Mouse (Mus musculus) inflammation-experienced regulatory T-cells, adult 6 months (primary cell): Measurements from ENCODE around the gene Ucp2. TPM values are rescaled to one million over a fixed set of nuclear protein-coding genes. Genes with fewer than 3 reads are reported as not detected.
A peak's percentile ranks its signal among the peaks of the same experiment; 100 is the strongest.

Experiments
- ATAC-seq: one replicate; pipeline ENCODE4 v1.8.0; 2017
- polyA plus RNA-seq, 3 experiments: library from polyadenylated mRNA; unstranded; fragments of 100-300 nt; shearing (Covaris generic); gene quantifications; one replicate each; pipeline ENCODE4 v1.2.1; 2017

The Ucp2 gene
- polyA plus RNA-seq, 3 experiments from 2014 or later, result 1,111 to 1,581 (median 1,117) TPM

DNA sequence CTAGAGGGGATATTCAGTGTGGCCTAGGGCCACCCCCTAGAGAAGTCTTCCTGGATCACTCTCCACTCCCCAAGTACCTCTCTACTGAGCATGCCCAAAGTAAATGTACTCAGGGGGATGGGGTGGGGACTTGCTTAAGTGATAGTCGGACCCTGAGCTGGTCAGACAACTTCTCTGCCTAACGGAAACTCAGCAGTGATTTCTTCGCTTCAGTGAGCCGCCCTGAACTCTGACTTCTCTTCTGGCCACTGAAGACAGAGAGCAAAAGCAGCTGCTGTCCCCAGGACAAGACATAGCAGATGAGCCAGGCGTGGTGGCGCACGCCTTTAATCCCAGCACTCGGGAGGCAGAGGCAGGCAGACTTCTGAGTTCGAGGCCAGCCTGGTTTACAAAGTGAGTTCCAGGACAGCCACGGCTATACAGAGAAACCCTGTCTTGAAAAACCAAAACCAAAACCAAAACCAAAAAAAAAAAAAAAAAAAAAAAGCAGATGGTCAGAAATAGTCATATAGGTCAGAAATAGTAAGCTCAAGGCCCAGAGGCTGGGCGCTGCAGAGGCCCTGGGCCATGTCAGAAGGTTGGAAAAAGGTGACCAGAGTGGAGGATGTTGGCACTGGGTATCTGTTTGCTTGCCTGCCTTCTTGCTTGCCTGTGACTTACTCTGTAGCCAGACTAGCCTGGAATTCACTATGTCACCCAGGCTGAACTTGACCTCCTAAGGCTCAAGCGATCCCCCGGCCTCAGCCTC lies 11.8 kb downstream of the Ucp2 start:
- ATAC-seq, result no peak

DNA sequence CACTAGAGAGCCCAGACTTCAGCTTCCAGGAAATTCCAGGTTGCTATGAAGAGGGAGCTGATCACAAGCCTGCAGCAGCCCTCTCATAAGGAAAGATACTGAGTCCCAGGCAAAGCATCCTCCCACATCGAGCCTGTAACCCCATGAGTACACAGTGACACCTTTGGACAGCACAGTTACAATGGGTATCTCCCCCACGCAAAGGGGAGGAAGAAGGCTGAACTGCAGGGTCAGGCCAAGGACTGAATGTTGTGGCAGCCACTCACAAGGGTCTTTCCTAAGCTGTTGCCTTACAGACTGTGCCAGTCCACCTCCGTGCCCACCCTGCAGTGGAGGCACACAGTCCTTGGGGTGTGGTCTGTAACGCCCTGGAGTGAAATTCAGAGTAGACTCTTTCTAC lies 13.4 kb downstream of the Ucp2 start:
- no peak for ATAC-seq

DNA sequence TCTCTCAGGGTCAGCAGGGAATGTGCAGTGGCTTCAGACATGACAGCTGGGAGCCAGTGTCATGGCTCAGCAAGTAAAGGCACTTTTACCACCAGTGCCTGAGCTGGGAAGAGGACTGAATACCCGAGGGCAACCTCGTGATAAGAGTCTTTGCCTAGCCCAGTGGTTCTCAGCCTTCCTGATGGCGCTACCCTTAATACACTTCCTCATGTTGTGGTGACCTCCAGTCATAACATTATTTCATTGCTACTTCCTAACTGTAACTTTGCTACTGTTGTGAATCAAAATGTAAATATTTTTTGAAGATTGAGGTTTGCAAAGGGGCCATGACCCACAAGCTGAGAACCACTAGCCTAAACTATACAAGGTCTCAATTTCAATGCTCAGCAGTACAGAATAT lies 15.5 kb downstream of the Ucp2 start:
- ATAC-seq, result no peak

- ATAC-seq, result peak; percentile 78
Observed at GRCm38 (mm10) chr7:100511602-100512001, 18.5 kb downstream of the Ucp2 start.

GRCm38 (mm10) chr7:100514573-100514972 lies 21.4 kb downstream of the Ucp2 start, which contains the start of gene Dnajb13:
Gene Dnajb13 (minus strand): TSS chr7:100514960.
- ATAC-seq, result no peak

DNA sequence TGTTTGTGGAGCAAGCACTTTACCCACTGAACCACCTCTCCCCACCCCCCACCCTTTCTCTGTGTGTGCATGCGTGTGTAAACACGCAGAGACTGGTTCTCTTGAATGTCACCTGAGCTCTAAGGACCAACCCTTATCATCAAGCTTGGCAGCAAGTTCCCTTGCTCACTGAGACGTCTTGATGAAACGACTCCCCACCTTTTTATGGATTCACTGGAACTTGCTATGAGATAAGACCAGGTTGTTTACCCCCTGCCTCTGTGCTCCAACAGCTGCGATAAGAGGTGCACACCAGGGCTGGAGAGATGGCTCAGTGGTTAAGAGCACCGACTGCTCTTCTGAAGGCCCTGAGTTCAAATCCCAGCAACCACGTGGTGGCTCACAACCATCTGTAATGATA lies 27.1 kb downstream of the Ucp2 start:
- no peak for ATAC-seq

DNA sequence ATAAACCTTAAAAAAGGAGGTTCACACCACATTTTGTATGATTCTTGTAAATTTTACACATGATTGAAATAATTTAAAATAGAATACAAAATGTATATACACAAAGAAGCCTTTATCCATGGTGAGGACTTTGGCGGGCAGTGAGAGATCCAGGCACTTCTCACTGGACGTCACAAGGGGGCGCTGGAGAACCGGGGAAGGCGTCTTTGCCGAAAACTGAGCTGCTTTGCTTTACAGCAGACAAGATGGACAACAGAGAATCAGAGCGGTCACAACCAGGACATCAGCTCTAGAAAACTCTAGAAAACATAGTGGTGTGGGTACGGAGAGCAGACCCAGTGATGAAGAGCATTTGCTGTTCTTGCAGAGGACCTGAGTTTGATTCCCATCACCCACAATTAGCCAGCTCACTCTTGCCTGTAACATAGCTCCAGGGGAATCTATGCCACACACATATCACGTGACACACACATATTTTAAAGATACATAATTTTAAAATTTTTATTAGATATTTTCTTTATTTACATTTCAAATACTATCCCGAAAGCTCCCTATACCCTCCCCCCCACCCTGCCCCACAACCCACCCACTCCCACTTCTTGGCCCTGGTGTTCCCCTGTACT lies 27.6 kb downstream of the Ucp2 start:
- peak; percentile 69 for ATAC-seq

DNA sequence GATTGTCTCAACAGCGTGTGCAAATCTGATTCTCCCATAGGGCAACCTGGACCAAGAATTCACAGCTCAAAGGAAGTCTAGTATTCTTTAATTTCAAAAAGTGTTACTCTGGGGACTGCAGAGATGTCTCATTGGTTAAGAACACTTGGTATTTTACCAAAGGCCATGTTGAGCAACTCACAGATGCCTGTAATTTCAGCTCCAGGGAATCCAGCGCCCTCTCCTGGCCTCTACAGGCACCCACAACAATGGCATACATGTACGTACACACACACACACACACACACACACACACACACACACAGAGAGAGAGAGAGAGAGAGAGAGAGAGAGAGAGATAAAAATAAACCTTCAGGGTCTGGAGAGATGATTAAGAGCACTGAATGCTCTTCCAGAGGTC lies 29.1 kb downstream of the Ucp2 start:
- ATAC-seq, result no peak

DNA sequence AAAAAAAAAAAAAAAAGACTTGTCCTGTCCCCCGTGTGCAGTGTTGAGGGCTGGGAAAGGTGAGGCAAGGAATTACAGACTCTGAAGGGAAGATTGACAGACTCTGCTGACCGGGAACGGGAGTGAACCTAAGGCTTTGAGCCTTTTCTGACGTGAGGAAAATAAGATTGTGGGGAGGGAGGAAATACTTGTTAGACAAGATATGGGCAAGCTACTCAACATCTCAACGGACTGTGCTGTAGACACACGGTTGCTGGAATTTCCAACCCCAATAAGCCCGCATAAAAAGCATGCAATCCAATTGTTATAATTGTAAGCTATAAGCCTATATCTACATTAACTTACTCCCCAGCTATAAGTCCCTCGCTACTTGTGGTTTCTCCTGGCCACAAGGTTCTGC lies 31.5 kb downstream of the Ucp2 start:
- no peak for ATAC-seq

GRCm38 (mm10) chr7:100530766-100531165 lies 37.6 kb downstream of the Ucp2 start:
- ATAC-seq, result no peak

- no peak for ATAC-seq
Observed at GRCm38 (mm10) chr7:100533503-100533902, 40.4 kb downstream of the Ucp2 start.

DNA sequence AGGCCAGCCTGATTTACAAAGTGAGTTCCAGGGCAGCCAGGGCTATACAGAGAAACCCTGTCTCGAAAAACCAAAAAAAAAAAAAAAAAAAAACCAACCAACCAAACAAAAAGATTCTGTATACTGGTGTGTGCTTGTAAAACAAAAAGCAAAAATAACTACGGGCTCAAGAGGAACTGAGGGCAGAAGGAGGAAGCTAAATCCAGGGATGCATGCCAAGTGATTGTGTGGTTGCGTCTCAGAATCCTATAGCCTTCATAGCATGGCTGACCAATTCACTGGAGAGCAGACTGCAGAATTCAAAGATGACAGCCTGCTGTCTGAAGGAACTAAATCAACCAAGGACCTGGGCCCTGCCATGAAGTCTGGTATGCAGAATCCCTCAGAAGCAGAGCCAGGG lies 41.1 kb downstream of the Ucp2 start:
- ATAC-seq, result no peak

GRCm38 (mm10) chr7:100535831-100536230 lies 42.7 kb downstream of the Ucp2 start:
- ATAC-seq, result no peak

DNA sequence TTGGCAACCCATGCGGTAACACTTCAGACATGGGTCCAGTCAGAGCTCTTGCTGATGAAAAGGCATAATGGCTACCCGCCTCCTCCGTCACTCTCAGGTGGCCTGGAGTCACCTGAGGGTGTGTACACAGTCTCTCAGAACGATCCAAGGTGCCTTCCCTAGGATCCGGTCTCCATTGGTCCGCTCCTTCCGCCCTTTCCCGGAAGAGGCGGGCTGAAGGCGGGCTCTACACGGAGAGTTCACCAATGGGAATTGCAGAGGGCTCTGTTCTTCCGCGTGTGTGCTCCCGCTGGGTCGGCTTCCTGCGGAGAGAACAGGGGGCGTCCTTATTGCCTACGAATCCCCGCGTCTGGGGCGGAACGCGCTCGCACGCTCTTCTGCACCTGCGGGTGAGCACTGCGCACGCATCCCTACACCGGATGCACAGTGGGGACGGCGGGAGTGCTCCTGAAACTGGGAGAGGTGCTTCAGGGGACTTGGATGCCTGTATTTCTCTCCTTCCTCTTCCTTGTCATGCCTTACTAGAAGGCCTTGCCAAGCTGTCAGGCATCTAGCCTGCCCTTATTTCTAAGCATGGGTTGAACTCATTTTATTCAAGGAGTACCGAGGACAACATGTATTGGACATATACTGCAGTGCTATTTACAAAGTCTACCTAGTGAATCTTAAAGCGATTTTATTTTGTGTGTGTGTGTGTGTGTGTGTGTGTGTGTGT lies 43.8 kb downstream of the Ucp2 start, which contains the start of gene Coa4:
Coa4 (plus strand) TSS at position 268 of the 715 bp plus-strand sequence.
- peak; percentile 99 for ATAC-seq

DNA sequence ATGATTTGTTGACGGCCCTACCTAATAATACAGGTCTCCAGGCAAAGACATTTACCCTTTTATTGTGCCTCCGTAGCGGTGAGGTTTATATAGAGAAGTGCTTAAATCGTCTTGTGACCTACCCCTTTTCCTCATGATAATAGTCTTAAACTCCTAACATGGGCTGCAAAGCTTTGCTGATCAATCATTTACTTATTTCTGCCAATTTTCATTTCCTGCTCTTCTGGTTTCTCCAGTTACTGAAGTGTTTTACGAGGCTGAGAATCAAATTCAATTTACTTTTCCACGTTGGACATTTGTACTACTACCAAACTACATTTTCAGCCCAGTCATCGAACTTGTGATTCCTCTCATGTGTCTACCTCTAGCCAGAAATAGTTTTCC lies 44.4 kb downstream of the Ucp2 start:
- no peak for ATAC-seq

DNA sequence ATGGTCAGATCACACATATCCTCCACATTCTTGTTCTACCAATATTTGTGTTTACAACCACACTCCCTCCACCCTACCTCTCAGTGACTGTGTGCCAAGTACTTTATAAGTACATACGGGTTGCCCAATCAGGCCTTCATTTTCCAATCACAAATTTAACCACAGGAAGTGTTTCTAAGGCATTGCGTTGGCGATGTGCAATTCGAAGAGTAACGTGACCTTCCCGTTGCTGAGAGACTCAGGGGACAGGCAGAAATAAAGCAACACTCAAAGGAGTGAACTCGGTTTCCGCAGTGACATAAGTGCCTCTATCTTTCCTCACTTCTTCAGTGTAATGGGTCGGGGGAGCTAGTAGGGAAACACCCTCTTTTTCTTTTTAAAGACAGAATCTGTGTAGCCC lies 46.4 kb downstream of the Ucp2 start:
- no peak for ATAC-seq

DNA sequence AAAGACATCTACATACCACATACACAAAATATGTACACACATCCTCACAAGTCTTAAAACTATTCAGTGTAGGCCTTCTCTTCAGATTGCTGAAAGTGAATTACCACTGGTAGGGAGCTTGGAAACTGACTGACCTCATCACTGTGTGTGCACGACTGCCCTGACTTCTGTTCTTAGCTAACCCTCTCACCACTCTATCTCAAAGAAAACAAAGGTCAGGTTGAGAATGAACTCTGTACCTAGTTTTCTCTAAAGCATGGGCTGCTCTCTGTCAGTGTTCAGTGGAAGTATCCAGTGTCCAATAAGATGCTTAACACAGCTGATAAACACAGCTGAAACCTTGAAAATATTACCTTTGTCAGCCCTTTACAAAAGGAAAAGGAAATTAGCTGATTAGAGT lies 51.3 kb downstream of the Ucp2 start:
- ATAC-seq, result no peak

- ATAC-seq, result no peak
Observed at GRCm38 (mm10) chr7:100547631-100548030, 54.5 kb downstream of the Ucp2 start.

DNA sequence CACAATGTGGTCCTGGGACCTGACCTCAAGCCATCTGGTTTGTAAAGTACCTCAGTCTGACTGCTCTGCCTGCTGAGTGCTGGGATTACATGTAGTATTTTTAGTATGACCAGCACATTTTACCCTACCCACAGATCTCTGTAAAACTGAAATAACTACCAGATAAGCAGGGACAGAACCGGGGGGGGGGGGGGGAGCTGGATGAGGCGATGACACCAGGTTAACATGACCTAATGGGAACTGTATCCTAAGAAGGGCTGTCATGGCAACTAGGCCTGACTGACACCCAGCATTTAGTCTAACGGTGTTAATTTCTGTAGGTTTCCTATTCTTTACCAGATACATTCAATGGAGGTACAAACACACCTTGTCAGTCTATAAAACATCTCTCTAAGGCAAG lies 56.7 kb downstream of the Ucp2 start:
- no peak for ATAC-seq

- no peak for ATAC-seq
Observed at GRCm38 (mm10) chr7:100550338-100551007, 57.3 kb downstream of the Ucp2 start.
